In genomic region chr10:55096223-55096622, GRCm38 (mm10) we compare ENCODE assay signal across 24 mouse cellular contexts.
DNase-seq lines count a peak whose midpoint lies in the region; ATAC-seq lines count a peak whose summit lies in the region.
"Had no signal": no experiment of that assay in that cellular context is flagged by ENCODE, and none has a peak within 500 bp of the region (broad histone marks: within the 10 kb centered on the region; RNA-seq: fewer than 3 reads in every experiment).

No protein-coding gene starts in this region.

- WGBS in forebrain, embryonic 13.5 days: 88% methylated on average over 3 of the region's 3 CpGs

- H3K27ac ChIP-seq in forebrain, embryonic 13.5 days: no peak overlapping the region
- H3K27ac ChIP-seq: embryonic facial prominence, embryonic 13.5 days; embryonic facial prominence, embryonic 15.5 days; forebrain, embryonic 10.5 days; forebrain, embryonic 12.5 days; forebrain, embryonic 15.5 days had no signal

- H3K9me3 ChIP-seq in forebrain, embryonic 13.5 days (replicated peaks): no peaks in the 10 kb centered on the region
- H3K9me3 ChIP-seq: embryonic facial prominence, embryonic 13.5 days; embryonic facial prominence, embryonic 15.5 days; forebrain, embryonic 10.5 days; forebrain, embryonic 12.5 days; forebrain, embryonic 15.5 days; G1E had no signal

- H3K27me3 ChIP-seq in forebrain, embryonic 13.5 days: no peaks in the 10 kb centered on the region
- H3K27me3 ChIP-seq: embryonic facial prominence, embryonic 13.5 days; embryonic facial prominence, embryonic 15.5 days; forebrain, embryonic 12.5 days; forebrain, embryonic 15.5 days; Patski had no signal

- 0 out of 2 replicates have a peak, but pooled peaks have one; percentile 47 for ATAC-seq in common myeloid progenitor, adult 5-6 weeks (replicated peaks; ENCODE audit: low read depth, poor library complexity, severe bottlenecking)
- ATAC-seq in megakaryocyte progenitor cell, adult 5-6 weeks (replicated peaks; ENCODE audit: poor library complexity): 0 out of 2 replicates have a peak, but pooled peaks have one; percentile 24
- no peak for ATAC-seq in forebrain, embryonic 13.5 days
- ATAC-seq: activated CD4-positive, CD25-positive, alpha-beta regulatory T cell, adult 4 months; forebrain, embryonic 15.5 days; forebrain, postnatal 0 days; Patski had no signal

- no peaks in the 10 kb centered on the region for H3K4me1 ChIP-seq in forebrain, embryonic 13.5 days
- H3K4me1 ChIP-seq: embryonic facial prominence, embryonic 13.5 days; embryonic facial prominence, embryonic 15.5 days; forebrain, embryonic 10.5 days; forebrain, embryonic 12.5 days; forebrain, embryonic 15.5 days had no signal

- H3K9ac ChIP-seq in forebrain, embryonic 13.5 days: no peak overlapping the region
- H3K9ac ChIP-seq: embryonic facial prominence, embryonic 13.5 days; embryonic facial prominence, embryonic 15.5 days; forebrain, embryonic 12.5 days; forebrain, embryonic 15.5 days; forebrain, postnatal 0 days had no signal

- H3K36me3 ChIP-seq in forebrain, embryonic 13.5 days (ENCODE audit: poor library complexity, severe bottlenecking): no peaks in the 10 kb centered on the region
- H3K36me3 ChIP-seq: embryonic facial prominence, embryonic 13.5 days; embryonic facial prominence, embryonic 15.5 days; forebrain, embryonic 10.5 days; forebrain, embryonic 12.5 days; forebrain, embryonic 15.5 days; G1E had no signal

- DNase-seq in A20 (ENCODE audit: low read depth, low spot score): peak; percentile 73
- DNase-seq in kidney, postnatal 36 days: no peak
- DNase-seq: adrenal gland, adult 8-10 months; adrenal gland, postnatal 14 days; adrenal gland, postnatal 36 days; cerebellum, adult 11-12 months; cerebellum, adult 2 months; cerebellum, adult 9-10 months; cerebellum, postnatal 10 days; cerebellum, postnatal 25 days; embryo, embryonic 11 days; forebrain, postnatal 0 days had no signal

- no peak overlapping the region for H3K4me2 ChIP-seq in forebrain, embryonic 13.5 days
- H3K4me2 ChIP-seq: embryonic facial prominence, embryonic 13.5 days; embryonic facial prominence, embryonic 15.5 days; forebrain, embryonic 12.5 days; forebrain, embryonic 15.5 days had no signal

- H3K4me3 ChIP-seq in forebrain, embryonic 13.5 days: no peak overlapping the region
- H3K4me3 ChIP-seq: embryonic facial prominence, embryonic 13.5 days; embryonic facial prominence, embryonic 15.5 days; erythroblast, embryonic 14.5 days; forebrain, embryonic 10.5 days; forebrain, embryonic 12.5 days; forebrain, embryonic 15.5 days had no signal
